ENCODE assay signal across 11 mouse cellular contexts in the genomic region with DNA sequence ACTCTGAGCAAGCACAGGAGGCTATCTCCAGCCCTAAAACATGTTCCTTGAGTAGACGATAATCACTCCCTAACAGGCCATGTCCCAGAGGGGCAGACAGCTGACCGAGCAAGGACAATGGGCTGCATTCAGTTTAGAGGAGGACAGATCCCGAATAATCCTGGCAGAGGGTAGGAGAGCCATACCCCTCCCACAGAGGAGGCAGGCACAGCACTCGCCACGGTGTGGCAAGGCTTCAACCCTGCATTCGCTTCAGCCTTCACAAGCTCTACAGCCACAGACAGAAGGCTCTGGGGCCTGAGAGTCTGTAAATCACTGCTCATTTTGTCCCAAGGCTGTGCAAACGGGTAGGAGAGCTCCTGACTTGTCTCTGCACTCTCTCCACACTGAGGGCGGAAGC. TPM values are rescaled to one million over a fixed set of nuclear protein-coding genes. Genes with fewer than 3 reads are reported as not detected.
DNase-seq lines count a peak whose midpoint lies in the region; ATAC-seq and TF ChIP-seq lines count a peak whose summit lies in the region.
"Had no signal": no experiment of that assay in that cellular context is flagged by ENCODE, and none has a peak within 500 bp of the region (broad histone marks: within the 10 kb centered on the region; RNA-seq: fewer than 3 reads in every experiment).

No protein-coding gene starts in this region.

- no peak overlapping the region for H3K4me3 ChIP-seq in cerebellum, adult 2 months (replicated peaks; ENCODE audit: insufficient read depth, low read depth, low read length)
- H3K4me3 ChIP-seq in midbrain, embryonic 11.5 days (ENCODE audit: low read depth, low read length): no peak overlapping the region
- no peak overlapping the region for H3K4me3 ChIP-seq in midbrain, embryonic 15.5 days
- no peak overlapping the region for H3K4me3 ChIP-seq in hindbrain, embryonic 11.5 days (ENCODE audit: low read depth, low read length)
- H3K4me3 ChIP-seq in olfactory bulb, adult 2 months (ENCODE audit: insufficient read depth, low read depth, low read length): no peak overlapping the region
- H3K4me3 ChIP-seq: liver, embryonic 15.5 days had no signal

- peaks cover 19% of the 10 kb centered on the region for H3K36me3 ChIP-seq in midbrain, embryonic 11.5 days (ENCODE audit: control insufficient read depth, insufficient read depth, low read length)
- peaks cover 48% of the 10 kb centered on the region for H3K36me3 ChIP-seq in midbrain, embryonic 15.5 days (replicated peaks)
- H3K36me3 ChIP-seq in hindbrain, embryonic 11.5 days (ENCODE audit: control insufficient read depth, insufficient read depth, low read length): peaks cover 6% of the 10 kb centered on the region; the same call in 1 of the 2 replicates

- no peaks in the 10 kb centered on the region for H3K9me3 ChIP-seq in midbrain, embryonic 11.5 days (ENCODE audit: control insufficient read depth, low read length)
- H3K9me3 ChIP-seq in midbrain, embryonic 15.5 days: no peaks in the 10 kb centered on the region
- H3K9me3 ChIP-seq in hindbrain, embryonic 11.5 days (ENCODE audit: control insufficient read depth, low read length): no peaks in the 10 kb centered on the region
- H3K9me3 ChIP-seq: liver, embryonic 15.5 days had no signal

- no peak overlapping the region for H3K4me2 ChIP-seq in midbrain, embryonic 11.5 days
- H3K4me2 ChIP-seq in midbrain, embryonic 15.5 days: no peak overlapping the region
- no peak overlapping the region for H3K4me2 ChIP-seq in hindbrain, embryonic 11.5 days (replicated peaks; ENCODE audit: low read depth, low read length)
- H3K4me2 ChIP-seq: liver, embryonic 15.5 days had no signal

- peak overlapping the region; percentile 34; the same call in 1 of the 2 replicates for H3K27ac ChIP-seq in cerebellum, adult 2 months (ENCODE audit: insufficient read depth, low read length)
- H3K27ac ChIP-seq in midbrain, embryonic 11.5 days (ENCODE audit: low read depth, low read length): no peak overlapping the region
- H3K27ac ChIP-seq in midbrain, embryonic 15.5 days: no peak overlapping the region
- no peak overlapping the region for H3K27ac ChIP-seq in hindbrain, embryonic 11.5 days (ENCODE audit: low read depth, low read length)
- H3K27ac ChIP-seq in olfactory bulb, adult 2 months (ENCODE audit: insufficient read depth, low read depth, low read length): peak overlapping the region; percentile 72
- H3K27ac ChIP-seq: liver, embryonic 15.5 days had no signal

- no peak for TF ChIP-seq CTCF in cerebellum, adult 2 months (IDR thresholded peaks at IDR 0.05; ENCODE audit: borderline replicate concordance, insufficient read depth, low read depth, low read length)
- TF ChIP-seq CTCF in olfactory bulb, adult 2 months (IDR thresholded peaks at IDR 0.05; ENCODE audit: insufficient read depth, low read depth, low read length): no peak

- peaks cover 11% of the 10 kb centered on the region for H3K4me1 ChIP-seq in cerebellum, adult 2 months (ENCODE audit: control insufficient read depth, insufficient read depth, low read length)
- peaks cover 4% of the 10 kb centered on the region; the same call in 1 of the 2 replicates for H3K4me1 ChIP-seq in midbrain, embryonic 11.5 days (ENCODE audit: control insufficient read depth, insufficient read depth, low read length)
- no peaks in the 10 kb centered on the region for H3K4me1 ChIP-seq in midbrain, embryonic 15.5 days
- no peaks in the 10 kb centered on the region; the same call in none of the 2 replicates for H3K4me1 ChIP-seq in hindbrain, embryonic 11.5 days (replicated peaks; ENCODE audit: control insufficient read depth, insufficient read depth, low read length)
- peaks cover 11% of the 10 kb centered on the region; the same call in 1 of the 2 replicates for H3K4me1 ChIP-seq in olfactory bulb, adult 2 months (ENCODE audit: control insufficient read depth, insufficient read depth, low read length)
- H3K4me1 ChIP-seq: liver, embryonic 15.5 days had no signal

- H3K27me3 ChIP-seq in cerebellum, adult 2 months (ENCODE audit: control insufficient read depth, insufficient read depth, low read length): no peaks in the 10 kb centered on the region
- H3K27me3 ChIP-seq in midbrain, embryonic 11.5 days (ENCODE audit: control insufficient read depth, insufficient read depth, low read length): 0 out of 2 replicates have a peak, but pooled peaks cover 2% of the 10 kb centered on the region
- no peaks in the 10 kb centered on the region for H3K27me3 ChIP-seq in midbrain, embryonic 15.5 days (replicated peaks)
- H3K27me3 ChIP-seq in hindbrain, embryonic 11.5 days (ENCODE audit: control insufficient read depth, insufficient read depth, low read length): no peaks in the 10 kb centered on the region
- H3K27me3 ChIP-seq: liver, embryonic 15.5 days had no signal

- DNase-seq in cerebellum, adult 2 months: peak in 1 of 2 experiments; percentile 43
- no peak for DNase-seq in cerebellum, postnatal 36 days
- DNase-seq in midbrain, embryonic 11.5 days (ENCODE audit: low spot score, missing footprints): no peak
- DNase-seq in hindbrain, embryonic 11.5 days (ENCODE audit: low spot score): no peak
- no peak for DNase-seq in adipocyte (ENCODE audit: low spot score)
- no peak for DNase-seq in lung, postnatal 36 days
- DNase-seq: kidney, adult 11 months; thymus, postnatal 36 days had no signal

- ATAC-seq in midbrain, embryonic 11.5 days (ENCODE audit: low FRiP score): peak; percentile 71; the same call in 1 of the 2 replicates
- no peak for ATAC-seq in midbrain, embryonic 15.5 days (replicated peaks)
- ATAC-seq in hindbrain, embryonic 11.5 days (ENCODE audit: low FRiP score): peak; percentile 30; the same call in 1 of the 2 replicates

- TF ChIP-seq POLR2A in cerebellum, adult 2 months (IDR thresholded peaks at IDR 0.05; ENCODE audit: borderline replicate concordance, insufficient read depth, low read length): no peak
- no peak for TF ChIP-seq POLR2A in olfactory bulb, adult 2 months (IDR thresholded peaks at IDR 0.05; ENCODE audit: insufficient read depth, low read depth, low read length)

- H3K9ac ChIP-seq in midbrain, embryonic 11.5 days (ENCODE audit: low read length): no peak overlapping the region
- H3K9ac ChIP-seq in midbrain, embryonic 15.5 days: no peak overlapping the region
- H3K9ac ChIP-seq in hindbrain, embryonic 11.5 days (ENCODE audit: low read depth, low read length): peak overlapping the region; percentile 28; the same call in 1 of the 2 replicates
- H3K9ac ChIP-seq: liver, embryonic 15.5 days had no signal

- 23% methylated on average over 8 of the region's 8 CpGs for WGBS in cerebellum, adult 2 months
- WGBS in midbrain, embryonic 11.5 days: 21% methylated on average over 8 of the region's 8 CpGs
- WGBS in midbrain, embryonic 15.5 days: 18% methylated on average over 8 of the region's 8 CpGs
- 34% methylated on average over 8 of the region's 8 CpGs for WGBS in hindbrain, embryonic 11.5 days
- WGBS in olfactory bulb, adult 2 months: 31% methylated on average over 8 of the region's 8 CpGs

RNA-seq across cellular contexts. Expression of a gene that starts 14.0 kb away (rescaled TPM):
- 167 and 188 TPM in 2 replicates for polyA plus RNA-seq in cerebellum, adult 2 months (2012; rRNA removed)
- polyA plus RNA-seq in midbrain, embryonic 11.5 days (2014; fragmentation: Nextera tagmentation; extraction: Ambion mirVana): 5.8 and 6.9 TPM in 2 replicates
- 26.4 and 28.2 TPM in 2 replicates for polyA plus RNA-seq in midbrain, embryonic 15.5 days (2015; fragmentation: Nextera tagmentation; extraction: Ambion mirVana)
- polyA plus RNA-seq in hindbrain, embryonic 11.5 days (2014; fragmentation: Nextera tagmentation; extraction: Ambion mirVana): 7.7 and 9.8 TPM in 2 replicates
- 117 and 148 TPM in 2 replicates for polyA plus RNA-seq in olfactory bulb, adult 2 months (2012; ENCODE audit: insufficient read depth, insufficient read length, low replicate concordance, missing spikeins)

RNA-seq across cellular contexts. Expression of a gene that starts 14.3 kb away (rescaled TPM):
- polyA plus RNA-seq in cerebellum, adult 2 months (2012; rRNA removed): 57.7 and 61.0 TPM in 2 replicates
- polyA plus RNA-seq in midbrain, embryonic 11.5 days (2014; fragmentation: Nextera tagmentation; extraction: Ambion mirVana): 25.6 and 26.9 TPM in 2 replicates
- polyA plus RNA-seq in midbrain, embryonic 15.5 days (2015; fragmentation: Nextera tagmentation; extraction: Ambion mirVana): 22.1 and 26.4 TPM in 2 replicates
- polyA plus RNA-seq in hindbrain, embryonic 11.5 days (2014; fragmentation: Nextera tagmentation; extraction: Ambion mirVana): 18.4 and 25.3 TPM in 2 replicates
- polyA plus RNA-seq in olfactory bulb, adult 2 months (2012; ENCODE audit: insufficient read depth, insufficient read length, low replicate concordance, missing spikeins): not detected in 2 replicates

RNA-seq across cellular contexts. Expression of a gene that starts 16.4 kb away (rescaled TPM):
- 81.8 and 97.8 TPM in 2 replicates for polyA plus RNA-seq in cerebellum, adult 2 months (2012; rRNA removed)
- polyA plus RNA-seq in midbrain, embryonic 11.5 days (2014; fragmentation: Nextera tagmentation; extraction: Ambion mirVana): 28.8 and 30.4 TPM in 2 replicates
- 60.2 and 62.0 TPM in 2 replicates for polyA plus RNA-seq in midbrain, embryonic 15.5 days (2015; fragmentation: Nextera tagmentation; extraction: Ambion mirVana)
- 23.4 and 30.4 TPM in 2 replicates for polyA plus RNA-seq in hindbrain, embryonic 11.5 days (2014; fragmentation: Nextera tagmentation; extraction: Ambion mirVana)
- not detected in 2 replicates for polyA plus RNA-seq in olfactory bulb, adult 2 months (2012; ENCODE audit: insufficient read depth, insufficient read length, low replicate concordance, missing spikeins)

RNA-seq across cellular contexts. Expression of a gene that starts 30.6 kb away (rescaled TPM):
- polyA plus RNA-seq in cerebellum, adult 2 months (2012; rRNA removed): 4.2 and 4.9 TPM in 2 replicates
- 7.3 and 7.6 TPM in 2 replicates for polyA plus RNA-seq in midbrain, embryonic 11.5 days (2014; fragmentation: Nextera tagmentation; extraction: Ambion mirVana)
- polyA plus RNA-seq in midbrain, embryonic 15.5 days (2015; fragmentation: Nextera tagmentation; extraction: Ambion mirVana): 4.4 and 4.8 TPM in 2 replicates
- 5.8 and 9.5 TPM in 2 replicates for polyA plus RNA-seq in hindbrain, embryonic 11.5 days (2014; fragmentation: Nextera tagmentation; extraction: Ambion mirVana)
- polyA plus RNA-seq in olfactory bulb, adult 2 months (2012; ENCODE audit: insufficient read depth, insufficient read length, low replicate concordance, missing spikeins): not detected in 2 replicates

RNA-seq across cellular contexts. Expression of a gene that starts 32.9 kb away (rescaled TPM):
- polyA plus RNA-seq in cerebellum, adult 2 months (2012; rRNA removed): 19.4 and 21.4 TPM in 2 replicates
- 10.1 and 10.9 TPM in 2 replicates for polyA plus RNA-seq in midbrain, embryonic 11.5 days (2014; fragmentation: Nextera tagmentation; extraction: Ambion mirVana)
- polyA plus RNA-seq in midbrain, embryonic 15.5 days (2015; fragmentation: Nextera tagmentation; extraction: Ambion mirVana): 10.5 and 13.9 TPM in 2 replicates
- 10.1 and 11.7 TPM in 2 replicates for polyA plus RNA-seq in hindbrain, embryonic 11.5 days (2014; fragmentation: Nextera tagmentation; extraction: Ambion mirVana)
- not detected in 2 replicates for polyA plus RNA-seq in olfactory bulb, adult 2 months (2012; ENCODE audit: insufficient read depth, insufficient read length, low replicate concordance, missing spikeins)

Comparison
In these comparisons a context has a peak if more than half of its experiments do, and no peak if none do; other contexts are left out.
1. H3K27ac ChIP-seq: peak in cerebellum, adult 2 months (single experiment) and olfactory bulb, adult 2 months (single experiment); none in midbrain, embryonic 11.5 days (single experiment), midbrain, embryonic 15.5 days (single experiment) and hindbrain, embryonic 11.5 days (single experiment).
2. RNA of a gene that starts 14.3 kb away (polyA plus RNA-seq): 57.7 to 61.0 TPM in cerebellum, adult 2 months, 25.6 to 26.9 TPM in midbrain, embryonic 11.5 days, 22.1 to 26.4 TPM in midbrain, embryonic 15.5 days and 18.4 to 25.3 TPM in hindbrain, embryonic 11.5 days; not detected in olfactory bulb, adult 2 months; every median in the first group is over 10 times any median in the second.